ENCODE assay signal across 8 mouse cellular contexts in genomic region chr3:36065843-36066651, GRCm38 (mm10). TPM values are rescaled to one million over a fixed set of nuclear protein-coding genes. Genes with fewer than 3 reads are reported as not detected.
DNase-seq lines count a peak whose midpoint lies in the region; ATAC-seq and TF ChIP-seq lines count a peak whose summit lies in the region.

Gene Acad9 (plus strand): TSS chr3:36065979.

- peak within 1 kb of the TSS; percentile 50; the same call in 1 of the 2 replicates for H3K27ac ChIP-seq in bone marrow, adult 2 months (ENCODE audit: control insufficient read depth, insufficient read depth, low read depth, low read length, poor library complexity)
- H3K27ac ChIP-seq in embryonic facial prominence, embryonic 15.5 days (replicated peaks), result peak within 1 kb of the TSS; percentile 74
- H3K27ac ChIP-seq in kidney, embryonic 14.5 days (ENCODE audit: low read depth, low read length), result peak within 1 kb of the TSS; percentile 44; the same call in 1 of the 2 replicates
- H3K27ac ChIP-seq in limb, embryonic 15.5 days, result peak within 1 kb of the TSS; percentile 88

- peak; percentile 95 for ATAC-seq in embryonic facial prominence, embryonic 15.5 days (ENCODE audit: insufficient number of reproducible peaks, low FRiP score, low TSS enrichment, low read depth)
- ATAC-seq in kidney, embryonic 14.5 days (ENCODE audit: low FRiP score, low TSS enrichment), result peak; percentile 98
- peak; percentile 90 for ATAC-seq in limb, embryonic 15.5 days (ENCODE audit: insufficient number of reproducible peaks, low FRiP score, low TSS enrichment, low read depth)

- peaks cover 12% of the 10 kb centered on the region; the same call in 1 of the 2 replicates for H3K36me3 ChIP-seq in embryonic facial prominence, embryonic 15.5 days
- peaks cover 12% of the 10 kb centered on the region; the same call in 1 of the 2 replicates for H3K36me3 ChIP-seq in kidney, embryonic 14.5 days (ENCODE audit: control insufficient read depth, insufficient read depth, low read length)
- peaks cover 18% of the 10 kb centered on the region for H3K36me3 ChIP-seq in limb, embryonic 15.5 days

- TF ChIP-seq POLR2A in bone marrow, adult 2 months (IDR thresholded peaks at IDR 0.05; ENCODE audit: borderline replicate concordance, control insufficient read depth, low read depth, low read length), result peak; percentile 60; the same call in 1 of the 2 replicates

- no peak for TF ChIP-seq CTCF in bone marrow, adult 2 months (IDR thresholded peaks at IDR 0.05; ENCODE audit: control insufficient read depth, insufficient read depth, low read length)

- H3K27me3 ChIP-seq in embryonic facial prominence, embryonic 15.5 days, result peaks cover 8% of the 10 kb centered on the region
- H3K27me3 ChIP-seq in kidney, embryonic 14.5 days (ENCODE audit: control insufficient read depth, insufficient read depth, low read length), result peaks cover 3% of the 10 kb centered on the region; the same call in 1 of the 2 replicates
- peaks cover 17% of the 10 kb centered on the region; the same call in 1 of the 2 replicates for H3K27me3 ChIP-seq in limb, embryonic 15.5 days

- peak within 1 kb of the TSS; percentile 89 for H3K4me3 ChIP-seq in bone marrow, adult 2 months (replicated peaks; ENCODE audit: control insufficient read depth, low read depth, low read length)
- H3K4me3 ChIP-seq in embryonic facial prominence, embryonic 15.5 days (replicated peaks), result peak within 1 kb of the TSS; percentile 92
- H3K4me3 ChIP-seq in kidney, embryonic 14.5 days (ENCODE audit: low read length), result peak within 1 kb of the TSS; percentile 73
- peak within 1 kb of the TSS; percentile 85 for H3K4me3 ChIP-seq in limb, embryonic 15.5 days

- peak within 1 kb of the TSS; percentile 91 for H3K9ac ChIP-seq in embryonic facial prominence, embryonic 15.5 days
- peak within 1 kb of the TSS; percentile 77 for H3K9ac ChIP-seq in kidney, embryonic 14.5 days (ENCODE audit: low read depth, low read length)
- H3K9ac ChIP-seq in limb, embryonic 15.5 days, result peak within 1 kb of the TSS; percentile 79

- H3K4me1 ChIP-seq in bone marrow, adult 2 months (ENCODE audit: control insufficient read depth, insufficient read depth, low read length), result peaks cover 3% of the 10 kb centered on the region
- peaks cover 14% of the 10 kb centered on the region for H3K4me1 ChIP-seq in embryonic facial prominence, embryonic 15.5 days
- H3K4me1 ChIP-seq in kidney, embryonic 14.5 days (ENCODE audit: control insufficient read depth, insufficient read depth, low read length), result peaks cover 9% of the 10 kb centered on the region; the same call in 1 of the 2 replicates
- H3K4me1 ChIP-seq in limb, embryonic 15.5 days, result peaks cover 12% of the 10 kb centered on the region

- peak; percentile 97 for DNase-seq in 416B (ENCODE audit: low read depth)
- DNase-seq in heart, adult 9 months (ENCODE audit: low spot score in 2 of 2), result peak; percentile 90 to 92
- DNase-seq in monocyte, adult 2 months (ENCODE audit: low read depth in 1 of 2, low spot score in 2 of 2), result peak; percentile 82 to 88
- peak; percentile 92 to 93 for DNase-seq in spleen, postnatal 36 days (ENCODE audit: low spot score in 2 of 2)

- WGBS in bone marrow, adult 2 months, result under 1% methylated on average over 49 of the region's 49 CpGs
- WGBS in embryonic facial prominence, embryonic 15.5 days, result under 1% methylated on average over 49 of the region's 49 CpGs
- under 1% methylated on average over 48 of the region's 49 CpGs for WGBS in kidney, embryonic 14.5 days
- WGBS in limb, embryonic 15.5 days, result under 1% methylated on average over 49 of the region's 49 CpGs

- peak within 1 kb of the TSS; percentile 67 for H3K4me2 ChIP-seq in embryonic facial prominence, embryonic 15.5 days (replicated peaks)
- peak within 1 kb of the TSS; percentile 54 for H3K4me2 ChIP-seq in kidney, embryonic 14.5 days (replicated peaks; ENCODE audit: low read depth, low read length)
- H3K4me2 ChIP-seq in limb, embryonic 15.5 days, result peak within 1 kb of the TSS; percentile 70

- no peaks in the 10 kb centered on the region for H3K9me3 ChIP-seq in embryonic facial prominence, embryonic 15.5 days (replicated peaks)
- H3K9me3 ChIP-seq in kidney, embryonic 14.5 days (ENCODE audit: control insufficient read depth, low read length), result no peaks in the 10 kb centered on the region
- H3K9me3 ChIP-seq in limb, embryonic 15.5 days, result no peaks in the 10 kb centered on the region

RNA-seq across cellular contexts. Expression of gene Acad9, which starts in this region (rescaled TPM):
- 7.4 and 16.7 TPM in 2 replicates for polyA plus RNA-seq in bone marrow, adult 2 months (2011; ENCODE audit: insufficient read depth, insufficient read length, low replicate concordance, missing spikeins)
- 101 and 103 TPM in 2 replicates for polyA plus RNA-seq in embryonic facial prominence, embryonic 15.5 days (2015; fragmentation: Nextera tagmentation; extraction: Ambion mirVana)
- 73.1 and 85.4 TPM in 2 replicates for polyA plus RNA-seq in kidney, embryonic 14.5 days (2014; fragmentation: Nextera tagmentation; extraction: Ambion mirVana)
- 137 and 143 TPM in 2 replicates for polyA plus RNA-seq in limb, embryonic 15.5 days (2015; fragmentation: Nextera tagmentation; extraction: Ambion mirVana)

Comparison
In these comparisons a context has a peak if more than half of its experiments do, and no peak if none do; other contexts are left out.
1. Peak in every context shown above with its lines: DNase-seq, ATAC-seq, H3K4me3 ChIP-seq and H3K27ac ChIP-seq.